Mouse (Mus musculus) neural tube, embryonic 13.5 days (tissue): ENCODE results near the gene March10. TPM values are rescaled to one million over a fixed set of nuclear protein-coding genes. Genes with fewer than 3 reads are reported as not detected.

Source experiments
- ATAC-seq: fragments of 200-750 bp; cut with Nextera tagmentation; 2 replicates; pipeline ENCODE4 v1.8.0; 2017; ENCODE audit warnings: low read depth, mild to moderate bottlenecking, moderate TSS enrichment, moderate library complexity
- H3K27ac ChIP-seq: fragments of 300-500 bp; sonication (generic); replicated peaks from 2 replicates; pipeline ENCODE4 v1.5.1; 2015; ENCODE audit warnings: moderate library complexity, mild to moderate bottlenecking, inconsistent platforms
- H3K27me3 ChIP-seq: fragments of 300-500 bp; sonication (generic); 2 replicates; pipeline ENCODE4 v1.6.1; 2015; ENCODE audit warnings: mild to moderate bottlenecking, inconsistent platforms
- H3K36me3 ChIP-seq: fragments of 300-500 bp; sonication (generic); 2 replicates; pipeline ENCODE4 v1.6.1; 2015; ENCODE audit warnings: mild to moderate bottlenecking, inconsistent platforms
- H3K4me1 ChIP-seq: fragments of 300-500 bp; sonication (generic); replicated peaks from 2 replicates; pipeline ENCODE4 v1.6.1; 2015; ENCODE audit warnings: inconsistent platforms
- H3K4me2 ChIP-seq: fragments of 300-500 bp; sonication (generic); 2 replicates; pipeline ENCODE4 v1.6.1; 2015; ENCODE audit warnings: inconsistent platforms, mild to moderate bottlenecking, moderate library complexity
- H3K4me3 ChIP-seq: fragments of 300-500 bp; sonication (generic); 2 replicates; pipeline ENCODE4 v1.5.1; 2015; ENCODE audit warnings: mild to moderate bottlenecking, inconsistent platforms
- H3K9ac ChIP-seq: fragments of 300-500 bp; sonication (generic); 2 replicates; pipeline ENCODE4 v1.6.1; 2015; ENCODE audit warnings: moderate library complexity, mild to moderate bottlenecking, inconsistent platforms
- H3K9me3 ChIP-seq: fragments of 300-500 bp; sonication (generic); 2 replicates; pipeline ENCODE4 v1.6.1; 2016; ENCODE audit warnings: inconsistent platforms
- whole genome bisulfite sequencing: fragments of 180-500 bp; shearing (Covaris S2); methylation state at CpG from one replicate; pipeline ENCODE4 v1.1.7; 2015; 5-methylcytosine and 5-hydroxymethylcytosine counted together
- polyA plus RNA-seq: library from polyadenylated mRNA; unstranded; fragments of >200 nt; fragmentation: Nextera tagmentation; extraction: Ambion mirVana; gene quantifications from 2 replicates; pipeline ENCODE4 v1.2.1, GENCODE M21; 2015

March10 gene
- polyA plus RNA-seq, 1 experiment from 2014 or later: not detected

GRCm38 (mm10) chr11:105363598-105364385 is 92.7 kb downstream of the March10 start:
- 22% methylated on average over 12 of the region's 12 CpGs for WGBS
- peak; percentile 84 for ATAC-seq

DNA sequence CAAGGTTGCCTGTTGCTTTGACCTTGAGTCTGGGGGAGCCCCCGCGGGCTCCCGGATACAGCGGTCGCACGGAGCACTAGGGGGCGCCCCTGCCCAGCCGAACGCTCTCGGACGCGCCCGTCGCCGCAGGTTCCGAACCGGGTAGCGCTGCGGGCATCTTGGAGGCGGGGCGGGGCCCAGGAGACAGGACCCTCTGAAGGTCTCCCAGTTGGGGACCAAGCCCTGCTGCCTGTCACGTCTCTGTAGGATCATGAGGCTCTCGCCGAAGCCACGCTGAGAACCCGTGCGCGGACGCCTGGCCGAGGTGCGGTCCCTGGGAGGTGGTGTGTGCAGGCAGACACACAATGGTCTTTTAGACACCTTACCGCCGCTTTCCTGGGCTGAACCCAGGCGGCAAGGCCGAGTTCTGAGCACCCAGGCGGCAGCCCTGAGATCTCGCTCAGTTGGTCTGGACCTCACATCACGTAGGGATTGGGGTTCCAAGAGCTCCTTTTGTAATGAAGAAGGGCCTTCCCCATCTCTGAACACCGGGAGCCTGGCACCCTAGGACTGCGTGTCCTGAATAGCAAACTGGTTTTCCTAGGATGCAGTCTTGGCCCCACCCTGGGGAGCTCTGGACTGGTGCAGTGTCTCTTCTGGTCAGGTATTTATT is 93.5 kb downstream of the March10 start:
- Histone ChIP-seq H3K27ac (peak overlapping the region; percentile 88), H3K4me2 (peak overlapping the region; percentile 77), H3K4me3 (peak overlapping the region; percentile 56), H3K4me1 (peaks cover 42% of the 10 kb centered on the region), H3K36me3 (no peaks in the 10 kb centered on the region), H3K9ac (peak overlapping the region; percentile 84), H3K9me3 (no peaks in the 10 kb centered on the region), H3K27me3 (0 out of 2 replicates have a peak, but pooled peaks cover 6% of the 10 kb centered on the region)
- ATAC-seq: peak; percentile 87
- 1% methylated on average over 40 of the region's 40 CpGs for WGBS

More at GRCm38 (mm10) chr11:105363598-105364385, 92.7 kb downstream of the March10 start:
- Histone ChIP-seq H3K9me3 (no peaks in the 10 kb centered on the region), H3K9ac (peak overlapping the region; percentile 84), H3K27ac (peak overlapping the region; percentile 88), H3K4me2 (peak overlapping the region; percentile 77), H3K36me3 (no peaks in the 10 kb centered on the region), H3K27me3 (0 out of 2 replicates have a peak, but pooled peaks cover 6% of the 10 kb centered on the region), H3K4me3 (peak overlapping the region; percentile 56), H3K4me1 (peaks cover 42% of the 10 kb centered on the region)

DNA sequence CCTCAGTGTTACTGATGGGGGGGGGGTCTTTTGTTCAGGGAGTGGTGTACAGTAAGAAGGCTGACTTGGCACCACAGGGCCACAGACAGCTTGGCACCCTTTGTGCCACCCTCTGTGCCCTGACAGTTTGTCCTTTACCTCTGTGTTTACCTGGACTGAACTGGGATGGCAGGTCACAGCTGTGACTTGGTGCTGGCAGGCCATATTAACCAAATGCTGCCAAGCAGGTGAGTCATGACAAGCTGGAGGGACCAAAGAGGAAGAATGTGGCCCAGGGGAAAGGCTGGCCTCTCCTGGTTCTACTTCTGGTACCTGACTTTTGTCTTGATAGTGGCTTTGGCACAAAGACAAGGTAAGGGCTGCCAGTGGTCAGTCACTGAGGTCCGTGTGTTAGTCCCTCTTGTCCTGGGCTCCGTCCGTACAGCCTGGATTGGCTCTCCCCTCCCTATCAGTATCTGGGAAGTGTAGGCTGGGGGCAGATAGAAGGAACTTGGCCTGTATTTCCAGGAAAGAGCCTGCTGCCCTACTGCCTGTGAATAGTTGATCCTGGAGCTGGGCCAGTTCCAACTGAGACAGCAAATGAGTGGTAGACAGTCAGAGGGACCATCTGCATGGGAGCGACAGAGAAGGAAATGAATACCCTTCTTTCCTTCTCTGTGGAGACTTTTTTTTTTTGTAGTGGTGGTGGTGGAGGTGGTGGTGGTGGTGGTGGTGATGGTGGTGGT is 94.3 kb downstream of the March10 start:
- WGBS: 80% methylated on average over 4 of the region's 4 CpGs
- Histone ChIP-seq H3K4me3 (no peak overlapping the region), H3K9ac (no peak overlapping the region), H3K27me3 (0 out of 2 replicates have a peak, but pooled peaks cover 6% of the 10 kb centered on the region), H3K36me3 (no peaks in the 10 kb centered on the region), H3K4me2 (no peak overlapping the region), H3K4me1 (peaks cover 42% of the 10 kb centered on the region), H3K9me3 (no peaks in the 10 kb centered on the region), H3K27ac (no peak overlapping the region)
- no peak for ATAC-seq

- 84% methylated on average over 7 of the region's 7 CpGs for WGBS
These were observed 100.2 kb downstream of the March10 start for GRCm38 (mm10) chr11:105356301-105356700.

GRCm38 (mm10) chr11:105353891-105354280 is 102.6 kb downstream of the March10 start:
- 83% methylated on average over 4 of the region's 4 CpGs for WGBS
- H3K36me3 ChIP-seq: no peaks in the 10 kb centered on the region
- H3K9ac ChIP-seq: no peak overlapping the region
- H3K4me3 ChIP-seq: no peak overlapping the region
- H3K27me3 ChIP-seq: no peaks in the 10 kb centered on the region
- ATAC-seq: no peak
- H3K27ac ChIP-seq: no peak overlapping the region
- H3K4me1 ChIP-seq: peaks cover 10% of the 10 kb centered on the region; the same call in 1 of the 2 replicates
- no peak overlapping the region for H3K4me2 ChIP-seq
- no peaks in the 10 kb centered on the region for H3K9me3 ChIP-seq

More at GRCm38 (mm10) chr11:105356301-105356700, 100.2 kb downstream of the March10 start:
- H3K27me3 ChIP-seq: no peaks in the 10 kb centered on the region
- H3K36me3 ChIP-seq: no peaks in the 10 kb centered on the region
- H3K4me1 ChIP-seq: peaks cover 10% of the 10 kb centered on the region; the same call in 1 of the 2 replicates
- no peak overlapping the region for H3K4me2 ChIP-seq
- H3K9me3 ChIP-seq: no peaks in the 10 kb centered on the region
- H3K27ac ChIP-seq: no peak overlapping the region
- no peak for ATAC-seq
- H3K4me3 ChIP-seq: no peak overlapping the region
- no peak overlapping the region for H3K9ac ChIP-seq

- ATAC-seq: no peak
- H3K4me1 ChIP-seq: peaks cover 14% of the 10 kb centered on the region; the same call in 1 of the 2 replicates
- 65% methylated on average over 9 of the region's 9 CpGs for WGBS
- H3K9me3 ChIP-seq: no peaks in the 10 kb centered on the region
- H3K4me2 ChIP-seq: no peak overlapping the region
- H3K36me3 ChIP-seq: no peaks in the 10 kb centered on the region
- no peaks in the 10 kb centered on the region for H3K27me3 ChIP-seq
- no peak overlapping the region for H3K9ac ChIP-seq
- H3K4me3 ChIP-seq: no peak overlapping the region
- H3K27ac ChIP-seq: no peak overlapping the region
These were observed 103.3 kb downstream of the March10 start for GRCm38 (mm10) chr11:105352954-105353890.

DNA sequence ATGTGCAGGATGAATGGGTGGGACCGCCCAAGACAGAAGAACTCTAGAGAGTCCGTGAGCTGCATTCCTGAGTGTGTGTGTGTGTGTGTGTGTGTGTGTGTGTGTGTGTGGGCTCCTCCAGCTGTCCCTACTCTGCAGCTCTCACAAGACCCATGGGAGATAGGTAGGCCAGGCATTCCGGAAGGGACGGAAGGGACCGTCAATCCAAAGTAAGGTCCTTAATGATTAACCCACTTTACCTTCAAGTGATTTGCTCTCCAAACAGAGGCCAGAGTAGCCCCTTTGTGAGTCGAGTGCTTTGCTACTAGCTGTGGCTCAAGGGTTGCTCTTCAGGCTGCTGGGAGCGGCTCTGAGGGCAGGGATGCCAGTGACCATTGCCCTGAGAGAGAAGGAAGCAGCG is 104.4 kb downstream of the March10 start:
- Histone ChIP-seq H3K9ac (no peak overlapping the region), H3K4me2 (no peak overlapping the region), H3K4me1 (peaks cover 14% of the 10 kb centered on the region; the same call in 1 of the 2 replicates), H3K36me3 (no peaks in the 10 kb centered on the region), H3K27me3 (no peaks in the 10 kb centered on the region), H3K27ac (no peak overlapping the region), H3K9me3 (no peaks in the 10 kb centered on the region), H3K4me3 (no peak overlapping the region)
- 57% methylated on average over 8 of the region's 8 CpGs for WGBS
- no peak for ATAC-seq

DNA sequence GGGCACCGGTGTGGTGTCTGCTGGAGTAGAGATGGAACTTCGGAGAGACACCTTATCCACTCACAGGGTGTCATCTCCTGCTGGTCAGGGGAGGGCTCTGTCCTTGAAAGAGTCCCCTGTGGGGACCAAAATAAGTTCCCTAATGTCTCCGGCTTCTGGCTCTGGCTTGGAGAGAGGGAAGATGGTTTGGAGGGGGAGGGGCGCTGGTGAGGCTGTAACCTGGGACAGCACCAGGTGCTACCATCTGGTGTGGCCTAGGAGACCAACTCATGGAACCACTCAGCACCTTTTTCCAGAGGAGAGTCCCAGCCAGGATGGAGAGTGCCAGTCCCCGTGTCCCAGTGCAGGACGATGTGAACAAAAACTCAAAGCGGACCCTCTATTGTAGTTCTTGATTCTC is 105.9 kb downstream of the March10 start:
- Histone ChIP-seq H3K9me3 (no peaks in the 10 kb centered on the region), H3K36me3 (no peaks in the 10 kb centered on the region), H3K9ac (no peak overlapping the region), H3K27me3 (no peaks in the 10 kb centered on the region), H3K4me2 (no peak overlapping the region), H3K27ac (no peak overlapping the region), H3K4me1 (peaks cover 14% of the 10 kb centered on the region; the same call in 1 of the 2 replicates), H3K4me3 (no peak overlapping the region)
- 87% methylated on average over 7 of the region's 7 CpGs for WGBS
- no peak for ATAC-seq

- Histone ChIP-seq H3K9me3 (no peaks in the 10 kb centered on the region), H3K27ac (no peak overlapping the region), H3K4me2 (no peak overlapping the region), H3K4me1 (peaks cover 14% of the 10 kb centered on the region; the same call in 1 of the 2 replicates), H3K27me3 (no peaks in the 10 kb centered on the region), H3K36me3 (no peaks in the 10 kb centered on the region), H3K9ac (no peak overlapping the region), H3K4me3 (no peak overlapping the region)
- no peak for ATAC-seq
- 94% methylated on average over 19 of the region's 19 CpGs for WGBS
These were observed 106.7 kb downstream of the March10 start for GRCm38 (mm10) chr11:105349780-105350324.

- Histone ChIP-seq H3K27ac (no peak overlapping the region), H3K4me1 (peaks cover 12% of the 10 kb centered on the region; the same call in 1 of the 2 replicates), H3K27me3 (no peaks in the 10 kb centered on the region), H3K4me3 (no peak overlapping the region), H3K36me3 (no peaks in the 10 kb centered on the region), H3K4me2 (no peak overlapping the region), H3K9me3 (no peaks in the 10 kb centered on the region), H3K9ac (no peak overlapping the region)
- no peak for ATAC-seq
- WGBS: 90% methylated on average over 9 of the region's 9 CpGs
These were observed 108.0 kb downstream of the March10 start for GRCm38 (mm10) chr11:105348495-105348982.
